Mouse (Mus musculus) stomach, embryonic 15.5 days (tissue): ENCODE results near the gene Aacs. TPM values are rescaled to one million over a fixed set of nuclear protein-coding genes. Genes with fewer than 3 reads are reported as not detected.

Source experiments
- ATAC-seq: fragments of 200-750 bp; cut with Nextera tagmentation; 2 replicates; pipeline ENCODE4 v1.8.0; 2017; ENCODE audit warnings: low read depth, moderate number of reproducible peaks, moderate TSS enrichment; ENCODE audit not compliant: insufficient read depth, low FRiP score
- H3K27ac ChIP-seq: fragments of 300-500 bp; sonication (generic); 2 replicates; pipeline ENCODE4 v1.5.1; 2015; ENCODE audit warnings: mild to moderate bottlenecking, inconsistent platforms
- H3K27me3 ChIP-seq: fragments of 300-500 bp; sonication (generic); replicated peaks from 2 replicates; pipeline ENCODE4 v1.6.1; 2015; ENCODE audit warnings: inconsistent platforms
- H3K36me3 ChIP-seq: fragments of 300-500 bp; sonication (generic); 2 replicates; pipeline ENCODE4 v1.6.1; 2015; ENCODE audit warnings: inconsistent platforms
- H3K4me1 ChIP-seq: fragments of 300-500 bp; sonication (generic); 2 replicates; pipeline ENCODE4 v1.6.1; 2015; ENCODE audit warnings: inconsistent platforms
- H3K4me2 ChIP-seq: fragments of 300-500 bp; sonication (generic); 2 replicates; pipeline ENCODE4 v1.6.1; 2015; ENCODE audit warnings: mild to moderate bottlenecking, inconsistent platforms
- H3K4me3 ChIP-seq: fragments of 300-500 bp; sonication (generic); replicated peaks from 2 replicates; pipeline ENCODE4 v1.5.1; 2015; ENCODE audit warnings: inconsistent platforms
- H3K9ac ChIP-seq: fragments of 300-500 bp; sonication (generic); 2 replicates; pipeline ENCODE4 v1.6.1; 2015; ENCODE audit warnings: inconsistent platforms
- H3K9me3 ChIP-seq: fragments of 300-500 bp; sonication (generic); 2 replicates; pipeline ENCODE4 v1.6.1; 2016; ENCODE audit warnings: inconsistent platforms
- WGBS: fragments of 180-500 bp; shearing (Covaris S2); methylation state at CpG from one replicate; pipeline ENCODE4 v1.1.7; 2015; 5-methylcytosine and 5-hydroxymethylcytosine counted together
- polyA plus RNA-seq: library from polyadenylated mRNA; unstranded; fragments of >200 nt; fragmentation: Nextera tagmentation; extraction: Ambion mirVana; gene quantifications from 2 replicates; pipeline ENCODE4 v1.2.1, GENCODE M21; 2015

The Aacs gene
- polyA plus RNA-seq, 1 experiment from 2014 or later: 58.8 TPM

DNA sequence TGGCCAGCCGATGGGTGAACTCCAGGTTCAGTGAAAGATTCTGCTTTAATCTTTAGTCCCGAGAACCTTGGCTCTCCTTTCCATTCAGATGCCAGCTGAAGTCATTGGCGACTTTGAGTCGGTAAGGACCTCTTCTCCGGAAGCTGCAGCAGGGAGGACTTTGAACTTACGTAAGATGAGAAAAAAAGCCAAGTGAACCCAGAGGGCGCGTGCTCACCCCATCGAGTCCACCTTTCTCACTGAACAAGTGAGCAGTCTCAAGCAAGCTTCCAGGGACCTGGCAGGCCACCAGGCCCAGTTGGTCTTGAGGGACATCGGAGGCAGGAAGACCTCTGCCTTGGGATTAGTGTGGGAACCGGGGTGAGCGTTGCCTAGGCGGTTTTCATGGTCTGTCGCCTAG is 8.4 kb upstream of the Aacs start:
- Histone ChIP-seq H3K36me3 (no peaks in the 10 kb centered on the region), H3K4me2 (no peak overlapping the region), H3K27ac (no peak overlapping the region), H3K4me1 (peaks cover 6% of the 10 kb centered on the region), H3K27me3 (no peaks in the 10 kb centered on the region), H3K4me3 (no peak overlapping the region), H3K9me3 (no peaks in the 10 kb centered on the region), H3K9ac (no peak overlapping the region)
- WGBS: 79% methylated on average over 14 of the region's 14 CpGs
- ATAC-seq: no peak

GRCm38 (mm10) chr5:125470713-125471112 is 4.9 kb upstream of the Aacs start:
- 82% methylated on average over 4 of the region's 4 CpGs for WGBS
- no peak for ATAC-seq
- no peak overlapping the region for H3K27ac ChIP-seq

GRCm38 (mm10) chr5:125472796-125473475 is 2.7 kb upstream of the Aacs start:
- Histone ChIP-seq H3K4me2 (no peak overlapping the region), H3K4me1 (peaks cover 12% of the 10 kb centered on the region), H3K27me3 (no peaks in the 10 kb centered on the region), H3K9me3 (no peaks in the 10 kb centered on the region), H3K9ac (no peak overlapping the region), H3K36me3 (no peaks in the 10 kb centered on the region), H3K27ac (no peak overlapping the region), H3K4me3 (no peak overlapping the region)
- ATAC-seq: no peak
- WGBS: 68% methylated on average over 9 of the region's 9 CpGs

More at GRCm38 (mm10) chr5:125470713-125471112, 4.9 kb upstream of the Aacs start:
- Histone ChIP-seq H3K4me3 (no peak overlapping the region), H3K9ac (no peak overlapping the region), H3K36me3 (no peaks in the 10 kb centered on the region), H3K9me3 (no peaks in the 10 kb centered on the region), H3K4me2 (no peak overlapping the region), H3K4me1 (no peaks in the 10 kb centered on the region), H3K27me3 (no peaks in the 10 kb centered on the region)

- Histone ChIP-seq H3K9ac (peak overlapping the region; percentile 30; the same call in 1 of the 2 replicates), H3K27ac (peak overlapping the region; percentile 33; the same call in 1 of the 2 replicates), H3K36me3 (no peaks in the 10 kb centered on the region), H3K27me3 (no peaks in the 10 kb centered on the region), H3K9me3 (no peaks in the 10 kb centered on the region), H3K4me3 (peak overlapping the region; percentile 70), H3K4me1 (peaks cover 17% of the 10 kb centered on the region), H3K4me2 (peak overlapping the region; percentile 72)
- 58% methylated on average over 12 of the region's 12 CpGs for WGBS
- ATAC-seq: no peak
Measured at GRCm38 (mm10) chr5:125475030-125475429, 584 bp upstream of the Aacs start.

DNA sequence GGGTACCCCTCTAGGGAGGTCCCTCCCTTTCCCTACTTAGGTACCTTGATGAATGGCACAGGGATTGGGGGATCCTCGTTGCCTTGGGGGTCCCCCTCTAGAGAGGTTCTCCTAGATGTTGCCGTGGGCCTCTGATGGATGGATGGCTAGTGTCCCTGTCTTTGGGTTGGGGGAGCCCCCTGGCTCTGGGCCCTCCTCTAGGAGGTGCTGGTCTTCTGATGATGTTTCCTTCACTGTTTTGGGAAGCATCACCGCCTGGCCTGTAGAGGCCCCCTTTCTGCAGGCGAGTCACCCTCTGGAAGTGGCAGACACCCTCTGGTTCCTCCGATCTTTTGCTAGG is 642 bp downstream of the Aacs start:
- Histone ChIP-seq H3K36me3 (no peaks in the 10 kb centered on the region), H3K4me1 (peaks cover 26% of the 10 kb centered on the region), H3K4me3 (peak overlapping the region; percentile 70), H3K27me3 (no peaks in the 10 kb centered on the region), H3K9ac (peak overlapping the region; percentile 63), H3K27ac (peak overlapping the region; percentile 82; the same call in 1 of the 2 replicates), H3K9me3 (no peaks in the 10 kb centered on the region), H3K4me2 (peak overlapping the region; percentile 72)
- peak; percentile 9; the same call in 1 of the 2 replicates for ATAC-seq
- 9% methylated on average over 5 of the region's 5 CpGs for WGBS

GRCm38 (mm10) chr5:125476799-125477198 is 1.2 kb downstream of the Aacs start:
- Histone ChIP-seq H3K9ac (peak overlapping the region; percentile 63; the same call in 1 of the 2 replicates), H3K36me3 (no peaks in the 10 kb centered on the region), H3K4me1 (peaks cover 26% of the 10 kb centered on the region), H3K27me3 (no peaks in the 10 kb centered on the region), H3K4me3 (peak overlapping the region; percentile 70), H3K27ac (0 out of 2 replicates have a peak overlapping the region, but pooled peaks have one; percentile 82), H3K4me2 (peak overlapping the region; percentile 72), H3K9me3 (no peaks in the 10 kb centered on the region)
- ATAC-seq: no peak
- 45% methylated on average over 7 of the region's 7 CpGs for WGBS

GRCm38 (mm10) chr5:125477533-125477932 is 1.9 kb downstream of the Aacs start:
- 62% methylated on average over 7 of the region's 7 CpGs for WGBS
- H3K27me3 ChIP-seq: no peaks in the 10 kb centered on the region
- peak overlapping the region; percentile 70 for H3K4me3 ChIP-seq
- H3K9ac ChIP-seq: no peak overlapping the region
- H3K9me3 ChIP-seq: no peaks in the 10 kb centered on the region
- no peak overlapping the region for H3K27ac ChIP-seq
- peaks cover 26% of the 10 kb centered on the region for H3K4me1 ChIP-seq
- peak overlapping the region; percentile 72 for H3K4me2 ChIP-seq
- ATAC-seq: no peak
- H3K36me3 ChIP-seq: no peaks in the 10 kb centered on the region

- H3K4me1 ChIP-seq: peaks cover 26% of the 10 kb centered on the region
- no peaks in the 10 kb centered on the region for H3K27me3 ChIP-seq
- H3K4me3 ChIP-seq: no peak overlapping the region; the same call in 1 of the 2 replicates
- H3K9me3 ChIP-seq: no peaks in the 10 kb centered on the region
- WGBS: 83% methylated on average over 7 of the region's 7 CpGs
- H3K4me2 ChIP-seq: peak overlapping the region; percentile 72; the same call in 1 of the 2 replicates
- no peak overlapping the region for H3K9ac ChIP-seq
- H3K36me3 ChIP-seq: 0 out of 2 replicates have a peak, but pooled peaks cover 5% of the 10 kb centered on the region
- ATAC-seq: no peak
- no peak overlapping the region for H3K27ac ChIP-seq
Measured at GRCm38 (mm10) chr5:125478037-125478436, 2.4 kb downstream of the Aacs start.

DNA sequence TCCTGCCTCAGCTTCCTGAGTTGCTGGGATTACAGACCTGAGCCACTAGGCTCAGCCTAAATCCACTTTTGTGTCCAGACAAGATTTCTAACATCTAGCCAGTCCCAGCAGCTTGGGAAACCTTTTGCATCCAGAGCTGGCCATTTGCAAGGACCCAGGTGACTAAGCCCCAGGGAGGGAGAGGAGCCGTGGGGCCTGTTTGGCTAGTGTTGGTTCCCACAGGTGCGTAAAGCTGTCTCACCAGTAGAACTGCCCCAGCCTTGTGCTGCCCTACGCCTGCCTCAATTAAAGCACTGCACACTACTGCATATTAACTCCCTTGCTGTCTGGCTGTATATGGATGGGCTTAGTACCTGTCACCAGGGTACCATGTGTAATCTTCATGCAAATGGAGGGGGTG is 3.8 kb downstream of the Aacs start:
- WGBS: 81% methylated on average over 3 of the region's 3 CpGs
- H3K4me3 ChIP-seq: no peak overlapping the region
- ATAC-seq: no peak

DNA sequence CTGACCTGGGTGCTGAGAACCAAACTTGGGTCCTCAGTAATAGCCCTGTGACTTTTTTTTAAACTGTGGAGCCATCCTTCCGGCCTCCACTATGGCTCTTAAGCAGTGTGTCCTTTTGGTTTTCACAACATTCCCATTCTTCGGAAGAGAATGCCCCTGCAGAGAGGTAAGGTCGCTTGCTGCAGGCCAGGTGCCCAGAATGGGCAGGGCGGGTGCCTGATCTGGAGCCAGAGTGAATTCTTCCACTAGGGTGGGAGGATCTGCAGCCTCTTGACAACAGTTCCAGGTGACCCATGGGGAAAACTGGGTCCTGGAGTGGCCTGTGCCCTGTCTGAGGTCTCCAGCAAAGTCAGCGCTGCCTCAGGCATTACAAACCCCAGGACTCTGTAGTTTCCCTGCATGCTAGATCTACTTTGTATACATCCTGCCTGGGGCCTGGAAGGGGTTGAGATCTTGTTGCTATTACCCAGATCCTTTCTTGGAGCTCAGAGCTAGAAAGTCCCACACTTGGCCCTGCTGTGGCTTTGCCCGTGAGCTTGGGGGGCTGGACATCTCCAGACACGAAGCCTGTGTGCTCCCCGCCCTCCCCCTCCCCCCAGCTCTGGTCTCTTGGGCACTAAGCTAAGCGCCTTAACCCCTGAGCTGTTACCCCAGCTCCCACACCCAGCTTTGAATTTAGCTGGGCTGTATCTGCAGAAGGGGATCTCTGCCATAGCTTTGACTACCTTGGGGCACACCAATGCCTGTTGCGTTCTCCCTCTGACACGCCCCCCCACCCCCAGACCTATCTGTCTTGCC is 5.0 kb downstream of the Aacs start:
- Histone ChIP-seq H3K9me3 (no peaks in the 10 kb centered on the region), H3K4me3 (no peak overlapping the region), H3K27ac (peak overlapping the region; percentile 21; the same call in 1 of the 2 replicates), H3K4me1 (peaks cover 26% of the 10 kb centered on the region), H3K27me3 (no peaks in the 10 kb centered on the region), H3K36me3 (0 out of 2 replicates have a peak, but pooled peaks cover 20% of the 10 kb centered on the region), H3K4me2 (0 out of 2 replicates have a peak overlapping the region, but pooled peaks have one; percentile 3), H3K9ac (no peak overlapping the region)
- WGBS: 74% methylated on average over 11 of the region's 11 CpGs
- no peak for ATAC-seq

More for the DNA sequence above, 3.8 kb downstream of the Aacs start:
- Histone ChIP-seq H3K4me1 (peaks cover 26% of the 10 kb centered on the region), H3K27me3 (no peaks in the 10 kb centered on the region), H3K36me3 (0 out of 2 replicates have a peak, but pooled peaks cover 11% of the 10 kb centered on the region), H3K9me3 (no peaks in the 10 kb centered on the region), H3K9ac (no peak overlapping the region), H3K27ac (no peak overlapping the region), H3K4me2 (no peak overlapping the region)

DNA sequence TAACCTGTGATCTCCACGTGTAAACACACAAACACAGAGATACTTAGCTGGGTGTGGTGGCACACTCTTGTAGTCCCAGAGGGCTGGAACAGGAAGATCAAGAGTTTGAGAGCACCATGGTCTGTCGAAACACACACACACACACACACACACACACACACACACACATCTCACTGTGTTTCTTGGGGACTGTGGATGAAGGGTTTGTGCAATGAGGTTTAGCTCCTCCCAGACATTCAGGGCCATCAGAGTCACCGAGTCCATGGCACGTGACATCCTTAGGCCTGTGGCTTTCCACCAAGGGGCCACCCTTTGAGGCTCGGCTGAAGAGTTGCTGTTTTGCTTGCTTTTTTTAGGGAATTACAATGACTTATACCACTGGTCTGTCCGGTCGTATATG is 6.9 kb downstream of the Aacs start:
- ATAC-seq: no peak
- 88% methylated on average over 7 of the region's 7 CpGs for WGBS

More for the DNA sequence above, 6.9 kb downstream of the Aacs start:
- Histone ChIP-seq H3K27me3 (no peaks in the 10 kb centered on the region), H3K4me2 (no peak overlapping the region), H3K27ac (no peak overlapping the region), H3K9ac (no peak overlapping the region), H3K4me3 (no peak overlapping the region), H3K9me3 (no peaks in the 10 kb centered on the region), H3K4me1 (peaks cover 18% of the 10 kb centered on the region), H3K36me3 (peaks cover 23% of the 10 kb centered on the region; the same call in 1 of the 2 replicates)
